Mouse (Mus musculus) limb, embryonic 14.5 days (tissue): ENCODE measurements at regions not wholly inside any gene's neighbourhood (a gene's known extent, or its start where the extent isn't known, plus 50 kb on each side); places are given as distances from the start of the nearest gene placed in this dataset.

ENCODE experiments used
- ATAC-seq: fragments of 200-750 bp; cut with Nextera tagmentation; 2 replicates; pipeline ENCODE4 v1.8.0; 2017; ENCODE audit warnings: low read depth, moderate number of reproducible peaks, moderate TSS enrichment; ENCODE audit not compliant: low FRiP score
- DNase-seq: peaks from one replicate; pipeline ENCODE4 v3.0.0-alpha.2; 2015; ENCODE audit warnings: low spot score
- H3K27ac ChIP-seq: fragments of 300-500 bp; sonication (generic); replicated peaks from 2 replicates; pipeline ENCODE4 v1.5.1; 2014; ENCODE audit warnings: low read depth, mild to moderate bottlenecking, low read length, moderate library complexity, mixed read lengths
- H3K27me3 ChIP-seq: fragments of 300-500 bp; sonication (generic); 2 replicates; pipeline ENCODE4 v1.6.1; 2014; ENCODE audit warnings: low read length, mixed read lengths; ENCODE audit not compliant: control insufficient read depth, insufficient read depth
- H3K36me3 ChIP-seq: fragments of 300-500 bp; sonication (generic); 2 replicates; pipeline ENCODE4 v1.6.1; 2014; ENCODE audit warnings: mild to moderate bottlenecking, low read length, moderate library complexity, mixed read lengths; ENCODE audit not compliant: control insufficient read depth, insufficient read depth
- H3K4me1 ChIP-seq: fragments of 300-500 bp; sonication (generic); 2 replicates; pipeline ENCODE4 v1.6.1; 2014; ENCODE audit warnings: antibody characterized with exemption, low read length, mixed read lengths; ENCODE audit not compliant: control insufficient read depth, insufficient read depth
- H3K4me2 ChIP-seq: fragments of 300-500 bp; sonication (generic); replicated peaks from 2 replicates; pipeline ENCODE4 v1.6.1; 2014; ENCODE audit warnings: low read depth, mild to moderate bottlenecking, low read length, moderate library complexity; ENCODE audit not compliant: severe bottlenecking
- H3K4me3 ChIP-seq: fragments of 300-500 bp; sonication (generic); replicated peaks from 2 replicates; pipeline ENCODE4 v1.5.1; 2014; ENCODE audit warnings: low read length
- H3K9ac ChIP-seq: fragments of 300-500 bp; sonication (generic); 2 replicates; pipeline ENCODE4 v1.6.1; 2014; ENCODE audit warnings: mild to moderate bottlenecking, low read depth, low read length, moderate library complexity; ENCODE audit not compliant: severe bottlenecking
- H3K9me3 ChIP-seq: fragments of 300-500 bp; sonication (generic); 2 replicates; pipeline ENCODE4 v1.6.1; 2016; ENCODE audit warnings: low read length; ENCODE audit not compliant: control insufficient read depth
- POLR2A ChIP-seq: fragments of 200-500 bp; IDR thresholded peaks from 2 replicates; pipeline ENCODE4 v1.8.0; 2012; ENCODE audit warnings: inconsistent platforms, mild to moderate bottlenecking, moderate library complexity, borderline replicate concordance; ENCODE audit not compliant: insufficient read depth, insufficient read length; ENCODE audit errors: extremely low read depth
- WGBS: fragments of 180-500 bp; shearing (Covaris S2); extraction: QIAGEN DNeasy Blood & Tissue Kit; methylation state at CpG from one replicate; pipeline ENCODE4 v1.1.7; 2014; 5-methylcytosine and 5-hydroxymethylcytosine counted together

- no peaks in the 10 kb centered on the region for H3K36me3 ChIP-seq
- H3K9ac ChIP-seq = no peak overlapping the region
- 95% methylated on average over 1 of the region's 1 CpGs for WGBS
- DNase-seq (no peak), ATAC-seq (no peak)
- no peaks in the 10 kb centered on the region for H3K9me3 ChIP-seq
- H3K27me3 ChIP-seq = no peaks in the 10 kb centered on the region
- H3K4me1 ChIP-seq = no peaks in the 10 kb centered on the region
- no peak for TF ChIP-seq POLR2A
- no peak overlapping the region for H3K4me2 ChIP-seq
- H3K27ac ChIP-seq = no peak overlapping the region
- H3K4me3 ChIP-seq = no peak overlapping the region
These were observed 163.2 kb upstream of the Sp8 start for GRCm38 (mm10) chr12:118682902-118683301.

DNA sequence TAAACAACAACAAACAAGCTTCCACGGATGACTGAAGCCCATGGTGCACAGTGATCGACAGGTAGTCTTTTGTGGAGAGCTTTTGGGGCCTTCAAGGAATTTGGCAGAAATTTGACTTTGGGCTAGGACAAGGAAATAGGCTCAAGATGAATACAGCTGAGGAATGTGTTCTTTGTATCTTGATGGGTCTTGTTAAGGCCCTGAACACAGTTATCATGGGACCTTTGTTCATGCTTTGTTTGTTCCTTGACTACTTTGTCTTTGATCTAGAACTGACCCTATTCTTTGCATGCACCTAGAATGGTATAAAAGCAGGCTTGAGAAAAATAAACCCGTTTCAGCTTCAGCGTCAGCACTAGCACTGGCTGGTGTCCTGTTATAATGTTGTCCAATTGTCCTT, 168.1 kb upstream of the Sp8 start:
- no peak overlapping the region for H3K27ac ChIP-seq
- H3K4me2 ChIP-seq = no peak overlapping the region
- H3K27me3 ChIP-seq = no peaks in the 10 kb centered on the region
- no peak for DNase-seq
- H3K4me3 ChIP-seq = no peak overlapping the region
- H3K9ac ChIP-seq = no peak overlapping the region
- WGBS = 89% methylated on average over 4 of the region's 4 CpGs
- H3K9me3 ChIP-seq = no peaks in the 10 kb centered on the region
- no peaks in the 10 kb centered on the region for H3K36me3 ChIP-seq
- no peaks in the 10 kb centered on the region for H3K4me1 ChIP-seq
- TF ChIP-seq POLR2A = no peak
- no peak for ATAC-seq

DNA sequence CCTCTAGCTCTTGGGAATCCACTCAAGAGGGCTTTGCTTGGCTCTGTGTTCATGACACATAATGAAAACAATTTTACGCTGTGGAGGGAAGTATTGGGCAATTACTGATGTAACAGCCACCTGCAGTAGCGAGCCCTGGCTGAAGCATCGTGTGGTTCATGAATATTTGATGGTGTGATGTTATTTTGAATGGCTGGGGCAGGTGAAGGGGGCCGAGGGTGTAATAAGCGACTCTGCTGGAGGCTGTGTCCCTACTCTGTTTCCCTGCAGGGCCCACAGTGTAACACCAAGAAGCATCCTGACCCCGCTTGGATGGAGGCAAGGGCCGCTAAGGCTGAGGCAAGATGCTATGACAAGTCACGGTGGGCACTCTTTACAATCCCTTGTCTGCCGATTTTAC, 184.6 kb upstream of the Sp8 start:
- Histone ChIP-seq H3K4me2 (no peak overlapping the region), H3K9ac (no peak overlapping the region), H3K27ac (no peak overlapping the region), H3K4me1 (no peaks in the 10 kb centered on the region), H3K36me3 (no peaks in the 10 kb centered on the region), H3K27me3 (0 out of 2 replicates have a peak, but pooled peaks cover 2% of the 10 kb centered on the region), H3K9me3 (no peaks in the 10 kb centered on the region), H3K4me3 (no peak overlapping the region)
- TF ChIP-seq POLR2A = no peak
- ATAC-seq (no peak), DNase-seq (no peak)
- WGBS = 24% methylated on average over 9 of the region's 9 CpGs

DNA sequence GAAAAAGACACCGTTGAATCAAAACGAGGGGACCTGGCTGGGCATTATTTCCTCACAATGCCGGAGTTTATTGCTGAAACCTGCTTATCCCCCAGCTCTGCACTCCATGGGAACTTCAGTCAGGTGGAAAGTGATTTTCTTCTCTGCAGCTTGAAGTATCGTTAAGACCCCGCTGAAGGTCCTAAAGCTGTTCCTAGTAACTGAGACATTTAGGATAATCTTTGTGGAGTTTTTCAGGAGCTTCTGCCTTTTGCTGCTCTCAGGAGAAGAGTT, 185.0 kb upstream of the Sp8 start:
- Histone ChIP-seq H3K27ac (no peak overlapping the region), H3K27me3 (0 out of 2 replicates have a peak, but pooled peaks cover 2% of the 10 kb centered on the region), H3K4me3 (no peak overlapping the region), H3K9me3 (no peaks in the 10 kb centered on the region), H3K4me2 (no peak overlapping the region), H3K36me3 (no peaks in the 10 kb centered on the region), H3K4me1 (no peaks in the 10 kb centered on the region), H3K9ac (no peak overlapping the region)
- ATAC-seq (no peak), DNase-seq (no peak)
- TF ChIP-seq POLR2A = no peak
- WGBS = 2% methylated on average over 5 of the region's 5 CpGs

- Histone ChIP-seq H3K4me1 (no peaks in the 10 kb centered on the region), H3K4me3 (no peak overlapping the region), H3K4me2 (no peak overlapping the region)
These were observed 185.5 kb upstream of the Sp8 start for GRCm38 (mm10) chr12:118660384-118661213.

More at GRCm38 (mm10) chr12:118660384-118661213, 185.5 kb upstream of the Sp8 start:
- DNase-seq (no peak), ATAC-seq (no peak)
- Histone ChIP-seq H3K9me3 (no peaks in the 10 kb centered on the region), H3K36me3 (no peaks in the 10 kb centered on the region), H3K9ac (no peak overlapping the region), H3K27ac (no peak overlapping the region), H3K27me3 (0 out of 2 replicates have a peak, but pooled peaks cover 2% of the 10 kb centered on the region)
- no peak for TF ChIP-seq POLR2A
- 4% methylated on average over 12 of the region's 12 CpGs for WGBS
